Mouse (Mus musculus): ENCODE results near the gene Col27a1. TPM values are rescaled to one million over a fixed set of nuclear protein-coding genes. Genes with fewer than 3 reads are reported as not detected.

The Col27a1 gene
- polyA plus RNA-seq, 1 experiment = 7.3 TPM

DNA sequence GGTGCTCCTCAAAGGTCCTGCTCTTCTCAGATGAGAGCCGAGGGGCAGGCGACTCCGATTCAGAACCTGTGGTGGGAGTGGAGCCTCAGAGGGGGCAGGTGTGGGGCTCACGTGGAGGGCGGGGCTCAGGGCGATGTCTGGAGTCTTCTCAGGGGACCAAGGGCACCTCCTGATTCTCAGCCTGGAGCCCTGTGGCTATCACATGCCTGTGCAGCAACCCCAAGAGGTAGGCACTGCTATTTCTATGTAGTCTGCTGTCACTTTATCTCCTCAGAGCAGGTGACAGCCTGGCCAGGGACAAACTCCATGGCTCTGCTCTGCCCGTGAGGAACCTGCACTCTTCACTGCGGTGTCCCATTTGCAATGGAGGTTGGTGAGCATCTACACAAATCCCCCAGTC, 159.6 kb downstream of the Col27a1 start:
- DNase-seq (ENCODE audit: low read depth) = no peak

DNA sequence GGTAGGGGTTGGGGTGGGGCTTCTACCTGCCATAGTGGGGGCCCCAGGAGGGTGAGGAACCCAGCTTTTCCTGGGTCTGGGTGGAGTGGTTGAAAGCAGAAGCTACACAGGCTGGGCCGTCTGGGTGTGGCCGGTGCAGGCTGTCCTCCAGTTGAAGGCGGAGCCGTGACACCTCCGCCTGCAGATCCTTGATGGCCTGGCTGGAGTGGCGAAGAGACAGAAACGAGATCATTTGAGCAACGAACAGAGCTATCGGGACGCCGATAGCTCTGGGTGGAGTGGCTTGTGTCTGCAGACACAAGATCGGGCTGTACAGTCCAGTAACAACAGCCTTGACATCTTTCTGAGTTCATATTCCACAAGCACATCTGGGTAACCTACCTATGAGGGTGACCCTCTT, 160.5 kb downstream of the Col27a1 start:
- no peak for DNase-seq (ENCODE audit: low read depth)

DNA sequence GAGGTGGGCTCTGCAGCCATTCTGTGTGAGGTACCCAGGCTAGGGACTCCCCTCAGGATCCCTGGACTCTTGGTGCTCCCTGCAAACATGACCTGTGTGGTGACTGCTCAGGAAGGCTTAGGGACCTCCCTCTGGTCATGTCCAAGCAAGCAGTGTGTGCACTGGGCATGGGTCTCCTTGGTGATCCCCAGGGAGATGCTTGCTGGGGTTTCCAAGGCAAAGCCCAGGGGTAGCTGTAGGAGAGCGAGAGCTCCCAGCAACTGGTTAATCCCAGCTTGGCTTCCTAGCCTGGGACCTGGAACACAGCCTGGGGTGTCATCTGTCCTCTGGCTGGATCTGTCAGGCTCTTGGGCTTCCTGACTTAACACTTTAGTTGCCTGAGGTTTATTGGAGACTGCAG, 161.6 kb downstream of the Col27a1 start:
- no peak for DNase-seq (ENCODE audit: low read depth)

- DNase-seq (ENCODE audit: low read depth) = no peak
Measured at GRCm38 (mm10) chr4:63377483-63377882, 163.7 kb downstream of the Col27a1 start.

DNA sequence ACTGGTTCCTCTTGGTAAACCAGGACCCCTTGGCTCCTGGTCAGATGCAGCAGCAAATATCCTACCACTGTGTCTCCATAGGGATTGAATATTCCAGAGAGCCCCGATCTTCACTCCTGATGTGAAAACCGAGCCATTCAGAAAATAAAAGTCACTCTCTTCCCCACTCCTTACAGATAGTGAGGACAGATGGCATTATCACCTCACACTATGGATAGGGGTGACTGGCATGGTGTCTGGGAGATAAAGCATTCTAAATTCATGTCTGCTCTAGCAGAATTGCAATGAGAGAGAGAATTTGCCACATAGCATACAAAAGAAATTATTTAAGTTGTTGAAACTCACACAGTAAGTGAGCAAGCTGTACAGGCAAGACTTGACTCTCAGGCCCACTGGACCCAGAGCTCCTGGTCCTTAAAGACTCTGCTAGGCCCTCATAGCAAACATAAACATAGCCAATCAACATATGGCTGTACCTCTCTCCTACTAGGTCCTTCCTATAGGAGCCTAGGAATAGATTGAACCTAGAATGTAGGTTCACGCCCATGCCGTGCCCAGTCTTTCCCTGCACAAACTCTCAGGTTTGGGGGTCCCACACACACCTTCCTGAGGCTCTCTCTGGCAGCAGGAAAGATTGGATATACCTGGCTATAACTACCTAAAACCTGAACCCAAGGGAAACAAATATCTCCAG, 169.0 kb downstream of the Col27a1 start:
- no peak for DNase-seq (ENCODE audit: low read depth)

DNA sequence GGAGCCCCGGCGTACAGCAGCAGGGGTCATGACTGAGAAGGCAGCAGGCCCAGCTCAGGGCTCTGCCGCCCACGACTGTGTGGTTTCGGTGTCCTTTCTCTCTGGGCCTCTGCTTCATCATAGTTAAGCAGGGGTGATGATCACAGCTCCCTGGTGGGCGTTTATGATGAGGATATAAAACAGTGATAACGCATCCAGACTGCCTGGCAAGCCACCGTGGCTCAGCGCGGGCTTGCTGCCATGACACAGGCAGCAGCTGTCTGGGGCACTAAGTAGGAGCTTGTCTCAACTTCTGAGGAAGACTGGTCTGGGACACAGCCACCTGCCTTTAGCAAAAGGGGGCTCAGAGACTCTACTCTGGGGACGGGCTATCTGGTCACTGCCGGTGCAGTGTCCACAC, 169.7 kb downstream of the Col27a1 start:
- DNase-seq (ENCODE audit: low read depth) = no peak

- DNase-seq (ENCODE audit: low read depth) = no peak
Measured at GRCm38 (mm10) chr4:63384262-63384661, 170.5 kb downstream of the Col27a1 start.

Other genes starting within 250 kb of the Col27a1 start
- gene Zfp618, start 248.4 kb upstream of the Col27a1 start, polyA plus RNA-seq (2012; rRNA removed) = 4.7 and 5.8 TPM in 2 replicates
- 0.14 and 1.6 TPM in 2 replicates for gene Ambp, start 59.2 kb upstream of the Col27a1 start, polyA plus RNA-seq (2012; rRNA removed)
- gene Kif12, start 41.9 kb upstream of the Col27a1 start, polyA plus RNA-seq (2012; rRNA removed) = 1.4 and 1.9 TPM in 2 replicates
- 73.9 and 228 TPM in 2 replicates for gene Orm1, start 130.6 kb downstream of the Col27a1 start, polyA plus RNA-seq (2012; rRNA removed)
- gene Orm3, start 142.2 kb downstream of the Col27a1 start, polyA plus RNA-seq (2012; rRNA removed) = 1.2 and 1.5 TPM in 2 replicates
- gene Orm2, start 148.4 kb downstream of the Col27a1 start, polyA plus RNA-seq (2012; rRNA removed) = 0.84 and 2.9 TPM in 2 replicates
- gene Akna, start 189.3 kb downstream of the Col27a1 start, polyA plus RNA-seq (2012; rRNA removed) = 4.0 and 5.2 TPM in 2 replicates